Mouse (Mus musculus): ENCODE results near the gene Gprc6a.

DNA sequence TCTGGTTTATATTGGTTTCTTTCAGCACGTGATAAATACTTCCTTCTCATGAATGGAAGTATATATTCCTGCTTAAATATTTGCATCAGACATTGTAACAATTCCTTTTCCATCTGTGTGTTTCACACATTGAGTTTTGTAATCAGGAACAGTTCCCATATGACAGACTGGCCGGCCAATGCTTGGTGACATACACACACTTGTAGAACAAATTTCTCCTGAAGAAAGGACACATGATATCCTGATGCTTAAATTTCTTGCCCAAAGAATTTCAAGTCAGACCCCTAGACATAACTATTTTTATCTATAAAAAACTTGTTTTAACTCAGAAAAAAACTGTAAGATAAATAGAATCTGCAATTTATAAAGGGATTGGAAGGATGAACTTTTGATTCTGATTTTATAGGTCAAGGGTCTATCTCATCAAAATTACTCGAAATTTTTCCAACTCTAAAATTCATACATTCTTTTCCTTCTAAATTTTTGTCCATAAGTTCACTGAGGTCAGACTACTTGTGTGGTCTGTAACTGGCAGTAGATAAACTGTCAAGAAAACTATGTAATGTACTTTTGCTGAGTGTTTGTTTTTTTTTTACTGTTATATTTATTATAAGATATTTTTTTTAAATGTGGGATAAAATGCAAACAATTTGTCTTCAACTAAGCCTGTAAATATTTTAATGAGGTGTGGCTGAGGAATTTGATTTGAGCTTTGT lies 18.4 kb upstream of the Gprc6a start:
- TF ChIP-seq CTCF (IDR thresholded peaks at IDR 0.05; ENCODE audit: extremely low read depth, insufficient read depth, insufficient read length, insufficient replicate concordance) (no peak), POLR2A (IDR thresholded peaks at IDR 0.05; ENCODE audit: low read depth, low read length) (no peak)
